Mouse (Mus musculus): ENCODE results near the gene Prm1. TPM values are rescaled to one million over a fixed set of nuclear protein-coding genes. Genes with fewer than 3 reads are reported as not detected.

The Prm1 gene
- polyA plus RNA-seq, 1 experiment from 2014 or later = not detected

DNA sequence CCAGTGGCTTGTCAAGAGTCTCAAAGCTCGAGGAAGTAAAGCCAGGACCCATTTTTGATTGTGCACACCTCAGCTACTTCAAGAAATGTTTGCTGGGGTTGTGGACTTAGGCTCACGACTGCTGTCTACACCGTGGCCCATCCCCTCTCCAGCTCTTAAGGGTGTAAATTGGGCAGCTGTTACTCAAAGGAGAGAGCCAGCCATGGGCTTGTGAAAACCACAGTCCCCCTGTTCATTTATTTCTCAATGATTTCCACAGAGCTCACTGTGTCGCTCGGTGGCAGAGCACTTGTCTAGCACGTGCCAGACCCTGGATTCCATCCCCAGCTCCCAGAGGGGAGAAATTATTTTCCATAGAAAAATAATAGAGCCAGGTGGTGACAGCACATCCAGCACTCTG is 49.5 kb downstream of the Prm1 start:
- WGBS = 69% methylated on average over 6 of the region's 6 CpGs
- no peak overlapping the region for H3K9ac ChIP-seq (ENCODE audit: low read depth, low read length)
- no peak overlapping the region for H3K4me3 ChIP-seq (ENCODE audit: low read depth, low read length)
- no peaks in the 10 kb centered on the region for H3K4me1 ChIP-seq (replicated peaks; ENCODE audit: control insufficient read depth, insufficient read depth, low read length)
- H3K27ac ChIP-seq (ENCODE audit: low read depth, low read length) = no peak overlapping the region
- H3K4me2 ChIP-seq = no peak overlapping the region
- DNase-seq (ENCODE audit: low spot score) (no peak), ATAC-seq (replicated peaks; ENCODE audit: low FRiP score) (no peak)
- no peaks in the 10 kb centered on the region for H3K27me3 ChIP-seq (replicated peaks; ENCODE audit: control insufficient read depth, insufficient read depth, low read length)
- H3K36me3 ChIP-seq (ENCODE audit: control insufficient read depth, insufficient read depth, low read length) = no peaks in the 10 kb centered on the region
- H3K9me3 ChIP-seq (ENCODE audit: control insufficient read depth, low read length) = no peaks in the 10 kb centered on the region

DNA sequence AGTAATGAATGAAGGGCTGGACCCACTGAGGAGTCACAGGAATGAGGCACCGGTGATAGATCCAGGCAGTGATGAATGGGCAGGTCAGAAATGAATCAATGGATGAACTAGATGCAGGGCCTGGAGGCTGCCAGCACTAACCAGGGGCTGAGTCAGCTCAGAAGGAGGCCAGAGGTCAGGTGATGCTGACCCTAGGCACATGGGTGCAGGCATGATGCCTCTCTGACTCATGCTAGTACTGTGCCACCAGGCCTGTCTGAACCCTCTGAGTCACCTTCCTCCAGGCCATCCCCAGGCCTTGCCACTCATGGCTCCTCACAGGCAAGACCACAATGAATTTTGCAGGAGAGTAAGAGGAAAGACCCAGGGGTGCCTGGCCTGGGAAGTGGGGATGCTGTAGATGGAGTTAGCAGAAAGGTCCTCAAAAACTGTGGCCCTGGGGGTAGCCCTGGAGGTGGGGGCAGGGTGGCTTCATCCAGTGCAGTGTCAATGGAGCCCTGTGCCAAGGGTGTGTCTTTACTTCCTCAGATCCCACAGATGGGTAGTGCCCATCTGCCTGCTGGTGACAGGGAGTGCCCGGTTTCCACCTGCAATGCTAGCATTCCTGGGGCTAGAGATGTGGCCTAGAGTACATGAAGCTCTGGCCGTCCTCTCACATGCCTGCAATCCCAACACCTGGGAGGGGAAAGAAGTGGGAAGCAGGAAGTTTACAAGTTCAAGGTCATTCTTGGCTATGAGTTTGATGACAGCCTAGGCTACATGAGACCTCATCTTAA is 50.9 kb downstream of the Prm1 start:
- no peak; the same call in 1 of the 2 replicates for ATAC-seq (replicated peaks; ENCODE audit: low FRiP score)
- Histone ChIP-seq H3K9me3 (ENCODE audit: control insufficient read depth, low read length) (no peaks in the 10 kb centered on the region), H3K4me2 (no peak overlapping the region), H3K27me3 (replicated peaks; ENCODE audit: control insufficient read depth, insufficient read depth, low read length) (no peaks in the 10 kb centered on the region), H3K9ac (ENCODE audit: low read depth, low read length) (no peak overlapping the region), H3K27ac (ENCODE audit: low read depth, low read length) (no peak overlapping the region), H3K4me3 (ENCODE audit: low read depth, low read length) (no peak overlapping the region), H3K4me1 (replicated peaks; ENCODE audit: control insufficient read depth, insufficient read depth, low read length) (no peaks in the 10 kb centered on the region), H3K36me3 (ENCODE audit: control insufficient read depth, insufficient read depth, low read length) (no peaks in the 10 kb centered on the region)
- no peak for DNase-seq (ENCODE audit: low spot score)
- WGBS = 70% methylated on average over 3 of the region's 3 CpGs

DNA sequence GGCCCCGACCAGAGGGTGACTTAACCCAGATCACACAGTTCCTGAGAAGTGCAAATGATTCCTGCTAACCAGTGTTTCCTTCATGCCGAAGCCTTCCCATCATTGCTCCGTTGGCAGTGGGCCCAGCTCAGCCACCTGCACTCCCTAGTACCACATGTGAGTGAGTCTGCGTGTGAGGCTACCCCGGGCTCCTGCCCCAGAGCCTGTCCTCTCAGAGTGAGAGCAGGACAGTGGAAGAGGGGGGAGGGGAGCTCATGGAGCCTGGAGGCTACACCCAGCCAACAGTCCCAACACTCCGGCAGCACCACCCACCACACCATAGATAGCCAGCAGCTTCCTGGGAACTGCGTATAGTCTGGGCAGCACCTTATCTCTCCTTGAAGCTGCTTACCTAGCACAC is 55.8 kb downstream of the Prm1 start:
- ATAC-seq (replicated peaks; ENCODE audit: low FRiP score) (no peak), DNase-seq (ENCODE audit: low spot score) (no peak)
- H3K36me3 ChIP-seq (ENCODE audit: control insufficient read depth, insufficient read depth, low read length) = no peaks in the 10 kb centered on the region
- 0 out of 2 replicates have a peak, but pooled peaks cover 2% of the 10 kb centered on the region for H3K4me1 ChIP-seq (replicated peaks; ENCODE audit: control insufficient read depth, insufficient read depth, low read length)
- H3K4me3 ChIP-seq (ENCODE audit: low read depth, low read length) = no peak overlapping the region
- no peak overlapping the region for H3K9ac ChIP-seq (ENCODE audit: low read depth, low read length)
- H3K4me2 ChIP-seq = no peak overlapping the region
- H3K27me3 ChIP-seq (replicated peaks; ENCODE audit: control insufficient read depth, insufficient read depth, low read length) = no peaks in the 10 kb centered on the region
- no peaks in the 10 kb centered on the region for H3K9me3 ChIP-seq (ENCODE audit: control insufficient read depth, low read length)
- H3K27ac ChIP-seq (ENCODE audit: low read depth, low read length) = no peak overlapping the region
- 57% methylated on average over 7 of the region's 7 CpGs for WGBS

DNA sequence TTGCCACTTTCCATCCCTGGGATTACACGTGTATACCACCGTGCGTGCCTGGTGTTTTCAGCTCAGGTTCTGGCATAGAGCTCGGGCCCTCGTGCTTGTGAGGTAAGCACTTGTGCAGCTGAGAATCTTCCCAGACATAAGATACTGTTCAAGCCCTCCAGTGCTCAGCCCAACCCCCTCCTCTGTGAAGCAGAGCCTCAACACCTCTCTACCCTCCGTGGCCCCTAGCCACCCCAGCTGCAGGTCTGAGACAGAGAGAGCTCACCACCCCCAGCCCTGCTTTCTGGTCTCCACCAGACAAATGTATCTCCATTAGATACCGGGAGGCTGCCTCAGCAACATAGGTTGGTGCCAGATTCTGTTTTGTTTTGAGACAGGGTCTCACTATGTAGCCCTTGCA is 56.4 kb downstream of the Prm1 start:
- H3K9me3 ChIP-seq (ENCODE audit: control insufficient read depth, low read length) = no peaks in the 10 kb centered on the region
- DNase-seq (ENCODE audit: low spot score) (no peak), ATAC-seq (replicated peaks; ENCODE audit: low FRiP score) (no peak)
- 62% methylated on average over 7 of the region's 7 CpGs for WGBS
- H3K27me3 ChIP-seq (replicated peaks; ENCODE audit: control insufficient read depth, insufficient read depth, low read length) = no peaks in the 10 kb centered on the region
- H3K4me2 ChIP-seq = no peak overlapping the region
- no peak overlapping the region for H3K27ac ChIP-seq (ENCODE audit: low read depth, low read length)
- no peak overlapping the region for H3K9ac ChIP-seq (ENCODE audit: low read depth, low read length)
- 0 out of 2 replicates have a peak, but pooled peaks cover 2% of the 10 kb centered on the region for H3K4me1 ChIP-seq (replicated peaks; ENCODE audit: control insufficient read depth, insufficient read depth, low read length)
- no peak overlapping the region for H3K4me3 ChIP-seq (ENCODE audit: low read depth, low read length)
- no peaks in the 10 kb centered on the region for H3K36me3 ChIP-seq (ENCODE audit: control insufficient read depth, insufficient read depth, low read length)

Other genes starting within 250 kb of the Prm1 start
- gene Socs1, start 20.3 kb downstream of the Prm1 start, polyA plus RNA-seq (2014; fragmentation: Nextera tagmentation; extraction: Ambion mirVana) = 3.2 and 3.5 TPM in 2 replicates
- gene Tnp2, start 17.2 kb downstream of the Prm1 start, polyA plus RNA-seq (2014; fragmentation: Nextera tagmentation; extraction: Ambion mirVana) = not detected in 2 replicates
- not detected in 2 replicates for gene Prm3, start 14.9 kb downstream of the Prm1 start, polyA plus RNA-seq (2014; fragmentation: Nextera tagmentation; extraction: Ambion mirVana)
- not detected in 2 replicates for gene Prm2, start 9.7 kb downstream of the Prm1 start, polyA plus RNA-seq (2014; fragmentation: Nextera tagmentation; extraction: Ambion mirVana)
- not detected in 2 replicates for gene Gm11172, start 7.1 kb upstream of the Prm1 start, polyA plus RNA-seq (2014; fragmentation: Nextera tagmentation; extraction: Ambion mirVana)
- gene Rmi2, start 29.2 kb upstream of the Prm1 start, polyA plus RNA-seq (2014; fragmentation: Nextera tagmentation; extraction: Ambion mirVana) = 3.0 and 3.4 TPM in 2 replicates